Mouse (Mus musculus): ENCODE data around the gene Olfr1032.
"Not testable (repeated sequence)": the region's sequence is repeated elsewhere in the genome, so short reads cannot be mapped to it uniquely, and the experiment has no call there.

The Olfr1032 gene

GRCm38 (mm10) chr2:86005240-86005639 lies at the start of gene Olfr1032:
TSS of gene Olfr1032 (plus strand) at chr2:86005540.
- no peak for DNase-seq (ENCODE audit: extremely low spot score, low read depth, low spot score)

GRCm38 (mm10) chr2:85973595-85973994 lies 31.7 kb upstream of the Olfr1032 start, which contains the start of gene Olfr1029:
TSS of gene Olfr1029 (plus strand) at chr2:85973895.
- no peak for DNase-seq (ENCODE audit: extremely low spot score, low read depth, low spot score)

- no peak for DNase-seq (ENCODE audit: extremely low spot score, low read depth, low spot score)
Observed at GRCm38 (mm10) chr2:85978976-85979375, 26.4 kb upstream of the Olfr1032 start, which contains the start of gene Olfr1030. TSS of gene Olfr1030 (plus strand) at chr2:85979276.

- no peak for DNase-seq (ENCODE audit: extremely low spot score, low read depth, low spot score)
Observed at GRCm38 (mm10) chr2:85990004-85990403, 15.3 kb upstream of the Olfr1032 start, which contains the start of gene Olfr1031. TSS of gene Olfr1031 (plus strand) at chr2:85990304.

GRCm38 (mm10) chr2:86020406-86020805 lies 15.1 kb downstream of the Olfr1032 start, which contains the start of gene Olfr1033:
TSS of gene Olfr1033 (plus strand) at chr2:86020633.
- not testable (repeated sequence) for DNase-seq (ENCODE audit: extremely low spot score, low read depth, low spot score)

GRCm38 (mm10) chr2:86021518-86021917 lies 16.2 kb downstream of the Olfr1032 start:
- DNase-seq (ENCODE audit: extremely low spot score, low read depth, low spot score) = not testable (repeated sequence)

GRCm38 (mm10) chr2:86045561-86045960 lies 40.2 kb downstream of the Olfr1032 start, which contains the start of gene Olfr1034:
TSS of gene Olfr1034 (plus strand) at chr2:86045861.
- no peak for DNase-seq (ENCODE audit: extremely low spot score, low read depth, low spot score)

- not testable (repeated sequence) for DNase-seq (ENCODE audit: extremely low spot score, low read depth, low spot score)
Observed at GRCm38 (mm10) chr2:86050777-86051176, 45.4 kb downstream of the Olfr1032 start.

Data from hindlimb bud, embryonic 11.5 days (tissue).